Mouse (Mus musculus): ENCODE measurements around the gene Sult2a8. TPM values are rescaled to one million over a fixed set of nuclear protein-coding genes. Genes with fewer than 3 reads are reported as not detected.

Sult2a8 gene
- polyA plus RNA-seq, 1 experiment from 2014 or later, result 0.10 TPM

Other genes with a start within 250 kb of the Sult2a8 start
- gene Sult2a6, start 191.9 kb downstream of the Sult2a8 start, polyA plus RNA-seq (2014; fragmentation: Nextera tagmentation; extraction: Ambion mirVana), result not detected in 2 replicates
- not detected in 2 replicates for gene Obox8, start 113.2 kb downstream of the Sult2a8 start, polyA plus RNA-seq (2014; fragmentation: Nextera tagmentation; extraction: Ambion mirVana)
- gene Sult2a7, start 47.5 kb upstream of the Sult2a8 start, polyA plus RNA-seq (2014; fragmentation: Nextera tagmentation; extraction: Ambion mirVana), result not detected in 2 replicates
- gene Vmn1r90, start 116.7 kb upstream of the Sult2a8 start, polyA plus RNA-seq (2014; fragmentation: Nextera tagmentation; extraction: Ambion mirVana), result 0.08 and 0.14 TPM in 2 replicates
- gene Obox7, start 212.7 kb upstream of the Sult2a8 start, polyA plus RNA-seq (2014; fragmentation: Nextera tagmentation; extraction: Ambion mirVana), result not detected in 2 replicates

All from heart, embryonic 11.5 days (tissue).